Mouse (Mus musculus): ENCODE data around the gene Dppa3.

- TF ChIP-seq TCF12 (IDR thresholded peaks at IDR 0.05; ENCODE audit: insufficient read depth, poor library complexity, severe bottlenecking): no peak
- no peak for TF ChIP-seq POLR2A (IDR thresholded peaks at IDR 0.05; ENCODE audit: insufficient read length, low read depth)
- no peak for TF ChIP-seq TCF3 (IDR thresholded peaks at IDR 0.05; ENCODE audit: insufficient read length, low read depth)
These were observed 33.3 kb upstream of the Dppa3 start for GRCm38 (mm10) chr6:122592905-122593304.
